Mouse (Mus musculus): ENCODE measurements at regions not wholly inside any gene's neighbourhood (a gene's known extent, or its start where the extent isn't known, plus 50 kb on each side); places are given as distances from the start of the nearest gene placed in this dataset.

- peak; percentile 62 to 74 for DNase-seq (ENCODE audit: low spot score in 2 of 2)
These were observed 360.3 kb upstream of the Nr3c2 start for GRCm38 (mm10) chr8:76538806-76539480.

DNA sequence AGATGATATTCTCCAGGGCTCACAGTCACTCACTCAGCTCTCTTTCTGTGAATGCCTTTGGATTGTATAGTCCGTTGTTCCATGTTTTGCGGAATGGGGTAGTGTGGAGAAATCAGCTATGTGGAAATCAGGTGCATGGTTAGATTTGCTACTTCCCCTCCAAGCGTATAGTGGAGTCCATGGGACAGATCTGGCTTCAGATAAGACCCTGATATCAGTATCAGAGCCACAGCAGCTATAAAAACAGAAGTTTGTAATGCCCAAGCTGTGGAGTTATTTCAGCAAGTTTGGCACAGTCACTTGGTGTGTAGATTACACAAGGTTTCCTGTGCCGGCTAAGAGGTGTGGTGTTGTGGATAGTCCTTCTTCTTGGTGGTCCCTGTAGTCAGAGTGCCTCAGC is 359.6 kb upstream of the Nr3c2 start:
- DNase-seq (ENCODE audit: low spot score in 2 of 2) = no peak

GRCm38 (mm10) chr8:76540611-76541010 is 358.6 kb upstream of the Nr3c2 start:
- no peak for DNase-seq (ENCODE audit: low spot score in 2 of 2)

DNA sequence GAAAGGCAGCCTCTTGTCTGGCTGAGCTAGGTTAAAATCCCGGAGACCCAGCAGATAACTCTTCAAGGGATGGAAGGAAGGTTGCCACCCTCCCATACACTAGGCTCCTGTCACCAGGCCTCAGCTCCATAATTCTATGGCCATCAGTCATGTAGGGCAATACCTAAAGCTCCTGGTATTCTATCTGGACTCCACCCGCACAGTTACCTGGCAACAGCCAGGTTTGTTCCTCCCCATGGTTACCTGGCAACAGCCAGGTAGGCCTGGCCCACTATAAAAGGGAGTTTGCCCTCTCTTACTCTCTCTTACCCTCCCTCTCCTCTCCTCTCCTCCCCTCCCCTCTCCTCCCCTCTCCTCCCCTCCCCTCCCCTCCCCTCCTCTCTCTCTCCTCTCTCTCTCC is 347.6 kb upstream of the Nr3c2 start:
- DNase-seq (ENCODE audit: low spot score in 2 of 2) = no peak

- DNase-seq (ENCODE audit: low spot score in 2 of 2) = no peak
These were observed 297.7 kb upstream of the Nr3c2 start for GRCm38 (mm10) chr8:76601566-76601965.

- no peak for DNase-seq (ENCODE audit: low spot score in 2 of 2)
These were observed 280.5 kb upstream of the Nr3c2 start for GRCm38 (mm10) chr8:76618721-76619120.

GRCm38 (mm10) chr8:76620853-76621252 is 278.4 kb upstream of the Nr3c2 start:
- no peak for DNase-seq (ENCODE audit: low spot score in 2 of 2)

DNA sequence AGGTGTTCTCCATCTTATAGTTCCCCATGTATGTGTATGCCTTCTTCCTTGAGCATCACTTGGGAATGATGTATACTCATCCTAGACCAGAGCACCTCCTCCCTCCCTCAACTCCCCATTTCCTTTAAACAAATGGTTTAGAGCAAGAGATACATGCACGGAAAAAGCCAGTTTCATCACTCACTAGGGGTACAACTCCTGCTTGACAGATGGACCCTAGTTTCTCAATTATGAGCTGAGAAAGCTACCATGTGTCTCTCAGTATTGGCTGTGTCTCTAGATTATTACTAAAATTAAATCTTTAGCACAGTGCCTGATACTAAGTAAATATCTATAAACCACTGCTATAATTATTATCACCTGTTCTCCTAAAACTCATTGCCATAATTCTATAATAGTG is 266.2 kb upstream of the Nr3c2 start:
- peak; percentile 14 to 27 for DNase-seq (ENCODE audit: low spot score in 2 of 2)
